Mouse (Mus musculus): ENCODE measurements around the gene Atxn7l3b. TPM values are rescaled to one million over a fixed set of nuclear protein-coding genes. Genes with fewer than 3 reads are reported as not detected.

The Atxn7l3b gene
- polyA plus RNA-seq, 1 experiment, result 47.7 TPM

DNA sequence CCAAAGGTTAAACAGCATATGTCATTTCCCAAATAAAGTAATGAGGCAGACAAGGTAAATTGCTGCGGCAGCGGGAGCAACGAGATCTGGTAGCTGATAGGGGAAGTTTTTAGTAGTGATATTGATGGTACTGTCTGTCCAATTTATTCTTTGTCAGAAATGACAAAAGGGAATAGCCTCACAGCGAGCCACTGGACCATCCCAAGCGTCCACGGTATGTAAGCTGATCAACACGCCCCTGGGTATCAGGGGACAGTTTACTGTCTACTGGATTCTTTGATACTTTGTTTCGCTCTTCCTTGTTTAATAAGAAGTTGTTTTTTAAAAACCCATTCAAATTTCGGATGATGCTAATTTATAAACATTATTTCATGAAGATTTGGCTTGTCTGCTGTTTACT lies 44.7 kb downstream of the Atxn7l3b start:
- no peak for TF ChIP-seq GATA1 (IDR thresholded peaks at IDR 0.05; ENCODE audit: low read length)

GRCm38 (mm10) chr10:112883688-112884004 lies 45.2 kb downstream of the Atxn7l3b start:
- TF ChIP-seq GATA1 (IDR thresholded peaks at IDR 0.05; ENCODE audit: low read length), result no peak

GRCm38 (mm10) chr10:112882789-112883687 lies 45.8 kb downstream of the Atxn7l3b start:
- no peak for TF ChIP-seq GATA1 (IDR thresholded peaks at IDR 0.05; ENCODE audit: low read length)

DNA sequence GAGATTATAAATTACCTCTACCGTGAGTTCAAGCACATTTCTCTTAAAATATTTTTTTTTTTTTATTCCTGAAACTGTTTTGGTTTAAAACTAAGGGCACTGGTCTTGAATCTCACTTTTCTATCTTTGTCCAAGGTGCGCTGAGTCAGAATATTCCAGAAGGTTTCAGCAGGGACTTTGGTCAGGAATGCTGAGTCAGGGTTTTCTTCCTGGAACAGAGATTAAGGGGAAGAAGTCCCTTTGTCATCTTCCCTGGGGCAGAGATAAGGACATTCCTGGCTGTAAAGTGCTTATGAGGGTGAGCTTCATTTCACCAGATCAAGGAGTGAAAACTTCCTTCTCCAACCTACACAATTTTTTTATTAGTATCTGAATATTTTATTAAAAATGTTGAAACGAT lies 46.7 kb downstream of the Atxn7l3b start:
- TF ChIP-seq GATA1 (IDR thresholded peaks at IDR 0.05; ENCODE audit: low read length), result no peak

DNA sequence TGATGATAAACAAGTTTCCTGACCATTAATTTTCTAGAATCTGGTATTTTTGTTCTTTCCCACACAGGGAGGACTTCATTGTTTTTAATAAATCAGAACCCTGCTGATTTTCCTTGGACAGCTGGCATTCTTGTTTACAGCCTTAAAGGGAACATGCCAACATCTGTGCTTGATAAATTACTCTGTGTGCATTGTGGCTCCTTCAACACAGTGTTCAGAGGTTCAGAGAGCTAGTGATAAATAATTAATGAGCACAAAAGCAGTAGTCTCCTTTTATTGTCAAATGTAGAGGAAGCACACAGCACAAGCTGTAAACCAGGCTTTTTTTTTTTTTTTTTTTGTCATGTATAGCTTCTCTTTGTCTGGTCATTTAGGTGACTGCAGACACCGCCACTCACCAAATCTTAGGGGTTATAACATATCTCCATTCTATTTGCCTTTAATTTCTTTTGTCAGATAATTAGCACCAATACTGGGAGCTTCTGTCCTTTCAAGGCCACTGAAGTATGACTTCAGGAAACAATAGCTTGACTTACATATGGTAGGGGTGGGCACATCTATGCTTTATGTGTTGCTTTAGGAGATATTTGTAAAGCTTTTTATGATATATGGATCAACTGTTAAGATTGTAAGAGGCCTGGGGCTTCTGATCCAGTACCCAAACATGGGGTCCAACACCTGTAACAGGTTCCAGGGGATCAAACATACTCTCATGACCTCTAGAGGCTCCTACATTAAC lies 52.0 kb downstream of the Atxn7l3b start:
- no peak for TF ChIP-seq GATA1 (IDR thresholded peaks at IDR 0.05; ENCODE audit: low read length)
